Mouse (Mus musculus): ENCODE results near the gene Mnt. TPM values are rescaled to one million over a fixed set of nuclear protein-coding genes. Genes with fewer than 3 reads are reported as not detected.

Gene Mnt
- 47.0 and 55.4 TPM in 2 replicates for total RNA-seq (2023)

GRCm38 (mm10) chr11:74830256-74831161 is at the start of gene Mnt:
TSS of gene Mnt (plus strand) at chr11:74830920.

Other genes starting within 250 kb of the Mnt start
- 122 and 141 TPM in 2 replicates for gene Rap1gap2, start 220.0 kb upstream of the Mnt start, total RNA-seq (2023)
- gene Ccdc92b, start 211.3 kb upstream of the Mnt start, total RNA-seq (2023) = 0.09 TPM in 1 of 2 replicates, not detected in the other
- 14.7 and 16.1 TPM in 2 replicates for gene Cluh, start 181.4 kb upstream of the Mnt start, total RNA-seq (2023)
- 115 and 117 TPM in 2 replicates for gene Pafah1b1, start 106.2 kb upstream of the Mnt start, total RNA-seq (2023)
- gene Mettl16, start 60.1 kb upstream of the Mnt start, total RNA-seq (2023) = 6.8 and 11.3 TPM in 2 replicates
- gene Sgsm2, start 66.1 kb downstream of the Mnt start, total RNA-seq (2023) = 1.6 and 2.7 TPM in 2 replicates
- 15.8 and 17.8 TPM in 2 replicates for gene Tsr1, start 67.2 kb downstream of the Mnt start, total RNA-seq (2023)
- gene Smg6, start 94.9 kb downstream of the Mnt start, total RNA-seq (2023) = 23.2 and 36.5 TPM in 2 replicates
- 1.6 and 5.4 TPM in 2 replicates for gene Srr, start 95.0 kb downstream of the Mnt start, total RNA-seq (2023)